8 mouse cellular contexts compared by ENCODE assay signal in the genomic region with DNA sequence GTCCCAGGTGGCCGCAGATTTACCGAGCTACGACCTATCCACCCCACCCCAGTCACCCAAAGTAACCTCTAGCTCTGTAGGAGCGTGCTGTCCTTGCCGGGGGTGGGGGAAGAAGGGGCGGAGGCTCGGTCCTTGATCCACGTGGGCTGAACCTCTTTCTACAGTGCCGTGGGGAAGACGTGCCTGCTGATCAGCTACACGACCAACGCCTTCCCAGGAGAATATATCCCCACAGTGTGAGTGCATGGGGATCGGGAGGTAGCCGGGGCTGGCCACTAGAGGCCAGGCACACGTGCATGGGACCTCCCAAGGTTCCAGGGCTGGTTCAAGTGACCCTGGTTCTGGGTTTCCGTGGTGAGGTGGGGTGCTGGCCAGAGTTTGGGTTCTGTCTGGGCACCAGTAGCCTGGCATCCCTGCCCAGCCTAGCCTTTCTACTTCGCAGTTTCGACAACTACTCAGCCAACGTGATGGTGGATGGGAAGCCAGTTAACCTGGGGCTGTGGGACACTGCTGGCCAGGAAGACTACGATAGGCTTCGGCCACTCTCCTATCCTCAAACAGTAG. TPM values are rescaled to one million over a fixed set of nuclear protein-coding genes. Genes with fewer than 3 reads are reported as not detected.
DNase-seq lines count a peak whose midpoint lies in the region; ATAC-seq lines count a peak whose summit lies in the region.

No protein-coding gene starts in this region.

- H3K4me3 ChIP-seq in limb, embryonic 12.5 days (replicated peaks), result peak overlapping the region; percentile 75
- peak overlapping the region; percentile 56 for H3K4me3 ChIP-seq in stomach, embryonic 15.5 days (replicated peaks)

- 19% methylated on average over 21 of the region's 21 CpGs for WGBS in limb, embryonic 12.5 days
- WGBS in stomach, embryonic 15.5 days, result 22% methylated on average over 21 of the region's 21 CpGs

- peak overlapping the region; percentile 99 for H3K4me2 ChIP-seq in limb, embryonic 12.5 days
- H3K4me2 ChIP-seq in stomach, embryonic 15.5 days, result peak overlapping the region; percentile 98

- no peak overlapping the region for H3K27ac ChIP-seq in limb, embryonic 12.5 days
- no peak overlapping the region for H3K27ac ChIP-seq in stomach, embryonic 15.5 days

- H3K9ac ChIP-seq in limb, embryonic 12.5 days (replicated peaks), result peak overlapping the region; percentile 86
- H3K9ac ChIP-seq in stomach, embryonic 15.5 days, result peak overlapping the region; percentile 55

- ATAC-seq in limb, embryonic 12.5 days (ENCODE audit: insufficient number of reproducible peaks, insufficient read depth, low FRiP score, low TSS enrichment, low read depth), result no peak
- no peak for ATAC-seq in stomach, embryonic 15.5 days (ENCODE audit: insufficient read depth, low FRiP score, low read depth)

- H3K27me3 ChIP-seq in limb, embryonic 12.5 days, result peaks cover 29% of the 10 kb centered on the region
- H3K27me3 ChIP-seq in stomach, embryonic 15.5 days (replicated peaks), result 0 out of 2 replicates have a peak, but pooled peaks cover 3% of the 10 kb centered on the region

- peaks cover 42% of the 10 kb centered on the region for H3K36me3 ChIP-seq in limb, embryonic 12.5 days
- H3K36me3 ChIP-seq in stomach, embryonic 15.5 days, result 0 out of 2 replicates have a peak, but pooled peaks cover 7% of the 10 kb centered on the region

- H3K9me3 ChIP-seq in limb, embryonic 12.5 days, result no peaks in the 10 kb centered on the region
- H3K9me3 ChIP-seq in stomach, embryonic 15.5 days, result no peaks in the 10 kb centered on the region

- H3K4me1 ChIP-seq in limb, embryonic 12.5 days (replicated peaks), result peaks cover 24% of the 10 kb centered on the region
- H3K4me1 ChIP-seq in stomach, embryonic 15.5 days, result peaks cover 25% of the 10 kb centered on the region

- DNase-seq in adrenal gland, postnatal 14 days, result peak; percentile 27
- no peak for DNase-seq in adrenal gland, postnatal 10 days
- DNase-seq in right cerebral cortex, postnatal 14 days, result peak; percentile 9
- no peak for DNase-seq in right cerebral cortex, adult 2 months (ENCODE audit: low spot score in 2 of 2)
- no peak for DNase-seq in gastrocnemius, postnatal 10 days
- DNase-seq in thymus, postnatal 36 days, result no peak

RNA-seq across cellular contexts. Expression of a gene that starts 0.9 kb away (rescaled TPM):
- total RNA-seq in adrenal gland, postnatal 14 days (2021), result 3.2 and 5.3 TPM in 2 replicates
- total RNA-seq in adrenal gland, postnatal 10 days (2021), result 1 to 10 TPM; 3.8 to 9.5 TPM
- polyA plus RNA-seq in limb, embryonic 12.5 days (2016; fragmentation: Nextera tagmentation; extraction: Ambion mirVana), result 48.5 and 51.2 TPM in 2 replicates
- polyA plus RNA-seq in stomach, embryonic 15.5 days (2015; fragmentation: Nextera tagmentation; extraction: Ambion mirVana), result 36.4 and 39.4 TPM in 2 replicates
- total RNA-seq in gastrocnemius, postnatal 10 days (2021), result 1 to 10 TPM; 1.8 to 2.7 TPM

RNA-seq across cellular contexts. Expression of a gene that starts 4.9 kb away (rescaled TPM):
- total RNA-seq in adrenal gland, postnatal 14 days (2021), result 31.8 and 41.9 TPM in 2 replicates
- 10 to 100 TPM; 33.0 to 37.3 TPM for total RNA-seq in adrenal gland, postnatal 10 days (2021)
- polyA plus RNA-seq in limb, embryonic 12.5 days (2016; fragmentation: Nextera tagmentation; extraction: Ambion mirVana), result 14.8 and 17.8 TPM in 2 replicates
- polyA plus RNA-seq in stomach, embryonic 15.5 days (2015; fragmentation: Nextera tagmentation; extraction: Ambion mirVana), result 31.6 and 33.5 TPM in 2 replicates
- 1 to 10 TPM; 3.4 to 3.7 TPM for total RNA-seq in gastrocnemius, postnatal 10 days (2021)

RNA-seq across cellular contexts. Expression of a gene that starts 8.4 kb away (rescaled TPM):
- 27.2 and 31.5 TPM in 2 replicates for total RNA-seq in adrenal gland, postnatal 14 days (2021)
- 10 to 100 TPM; 20.0 to 27.4 TPM for total RNA-seq in adrenal gland, postnatal 10 days (2021)
- polyA plus RNA-seq in limb, embryonic 12.5 days (2016; fragmentation: Nextera tagmentation; extraction: Ambion mirVana), result 77.9 and 78.4 TPM in 2 replicates
- 55.7 and 57.3 TPM in 2 replicates for polyA plus RNA-seq in stomach, embryonic 15.5 days (2015; fragmentation: Nextera tagmentation; extraction: Ambion mirVana)
- total RNA-seq in gastrocnemius, postnatal 10 days (2021), result 10 to 100 TPM in 1 of 2 experiments, 1 to 10 TPM in 1; 7.7 to 10.1 TPM

RNA-seq across cellular contexts. Expression of a gene that starts 8.6 kb away (rescaled TPM):
- 46.4 and 52.5 TPM in 2 replicates for total RNA-seq in adrenal gland, postnatal 14 days (2021)
- 10 to 100 TPM; 47.6 to 51.3 TPM for total RNA-seq in adrenal gland, postnatal 10 days (2021)
- 131 and 138 TPM in 2 replicates for polyA plus RNA-seq in limb, embryonic 12.5 days (2016; fragmentation: Nextera tagmentation; extraction: Ambion mirVana)
- polyA plus RNA-seq in stomach, embryonic 15.5 days (2015; fragmentation: Nextera tagmentation; extraction: Ambion mirVana), result 155 and 158 TPM in 2 replicates
- total RNA-seq in gastrocnemius, postnatal 10 days (2021), result 10 to 100 TPM; 34.9 to 35.6 TPM

RNA-seq across cellular contexts. Expression of a gene that starts 9.8 kb away (rescaled TPM):
- total RNA-seq in adrenal gland, postnatal 14 days (2021), result 7.3 and 10.2 TPM in 2 replicates
- total RNA-seq in adrenal gland, postnatal 10 days (2021), result 10 to 100 TPM in 1 of 2 experiments, 1 to 10 TPM in 1; 9.2 to 17.6 TPM
- 4.6 and 7.2 TPM in 2 replicates for polyA plus RNA-seq in limb, embryonic 12.5 days (2016; fragmentation: Nextera tagmentation; extraction: Ambion mirVana)
- 54.5 and 82.4 TPM in 2 replicates for polyA plus RNA-seq in stomach, embryonic 15.5 days (2015; fragmentation: Nextera tagmentation; extraction: Ambion mirVana)
- 10 to 100 TPM in 1 of 2 experiments, 1 to 10 TPM in 1; 9.9 to 10.8 TPM for total RNA-seq in gastrocnemius, postnatal 10 days (2021)

Comparison
In these comparisons a context has a peak if more than half of its experiments do, and no peak if none do; other contexts are left out.
1. DNase-seq: peak in adrenal gland, postnatal 14 days (single experiment) and right cerebral cortex, postnatal 14 days (single experiment); none in adrenal gland, postnatal 10 days (single experiment), right cerebral cortex, adult 2 months (0 of 2), gastrocnemius, postnatal 10 days (single experiment) and thymus, postnatal 36 days (0 of 2).